Mouse (Mus musculus) spleen, adult 2 months (tissue): ENCODE measurements around the gene Fam118a.

Source experiments
- CTCF ChIP-seq: fragments of 200-500 bp; IDR thresholded peaks from 2 replicates; pipeline ENCODE4 v1.5.1; 2011; ENCODE audit warnings: mild to moderate bottlenecking, inconsistent platforms; ENCODE audit not compliant: insufficient read depth, insufficient read length, insufficient replicate concordance; ENCODE audit errors: extremely low read depth
- POLR2A ChIP-seq: fragments of 200-500 bp; IDR thresholded peaks from 2 replicates; pipeline ENCODE4 v1.6.1; 2011; ENCODE audit warnings: low read depth, low read length, inconsistent platforms

DNA sequence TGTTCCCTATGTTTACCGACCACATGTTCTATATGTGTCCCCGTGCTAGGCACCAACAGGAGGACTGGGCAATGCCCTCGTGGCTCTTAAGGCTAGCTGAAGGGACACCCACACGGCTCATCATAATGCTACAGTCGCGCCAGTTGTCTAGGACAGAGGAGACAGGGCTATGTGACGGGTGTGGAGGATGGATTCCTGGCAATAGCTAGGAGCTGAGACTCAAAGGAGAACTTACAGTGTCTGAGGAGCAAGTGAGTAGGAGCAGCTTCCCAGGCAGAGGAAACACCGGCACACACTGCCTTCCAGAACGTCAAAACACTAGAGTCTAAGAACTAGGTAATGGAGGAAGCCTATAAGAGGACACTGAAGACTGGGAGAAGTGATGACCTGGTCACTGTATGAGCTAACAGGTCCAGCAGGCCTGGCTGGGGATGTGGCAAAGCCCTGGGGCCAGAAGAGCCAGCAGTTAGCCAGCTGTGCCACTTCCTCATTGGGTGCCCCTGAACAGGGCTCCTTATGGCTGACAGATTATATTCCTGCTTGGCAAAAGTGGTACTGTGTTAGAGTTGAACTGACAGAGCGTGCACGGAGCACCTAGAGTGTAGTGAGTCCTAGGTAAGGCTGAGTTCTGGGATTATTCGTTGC is 43.1 kb upstream of the Fam118a start:
- no peak for TF ChIP-seq POLR2A
- no peak for TF ChIP-seq CTCF
